Mouse (Mus musculus) thymus, adult 18-20 months (tissue): ENCODE measurements around the gene Bbs7.

ENCODE experiments used
- DNase-seq, 2 experiments: peaks; one replicate each; pipeline ENCODE4 v3.0.0; 2022; ENCODE audit warnings: mixed read lengths in 2 of 2

Bbs7 gene

GRCm38 (mm10) chr3:36544961-36545360, 68.3 kb downstream of the Bbs7 start:
- no peak for DNase-seq

GRCm38 (mm10) chr3:36541399-36541798, 71.9 kb downstream of the Bbs7 start:
- no peak for DNase-seq

GRCm38 (mm10) chr3:36540756-36541155, 72.5 kb downstream of the Bbs7 start:
- no peak for DNase-seq

GRCm38 (mm10) chr3:36537701-36538470, 75.4 kb downstream of the Bbs7 start:
- DNase-seq: no peak

- no peak for DNase-seq
These were observed 77.2 kb downstream of the Bbs7 start for GRCm38 (mm10) chr3:36536041-36536440.

- DNase-seq: no peak
These were observed 80.0 kb downstream of the Bbs7 start for GRCm38 (mm10) chr3:36533201-36533672.

GRCm38 (mm10) chr3:36532738-36533137, 80.5 kb downstream of the Bbs7 start:
- no peak for DNase-seq

GRCm38 (mm10) chr3:36531979-36532542, 81.2 kb downstream of the Bbs7 start:
- no peak for DNase-seq

GRCm38 (mm10) chr3:36531242-36531641, 82.0 kb downstream of the Bbs7 start:
- no peak for DNase-seq

- no peak for DNase-seq
These were observed 82.5 kb downstream of the Bbs7 start for GRCm38 (mm10) chr3:36530781-36531180.

GRCm38 (mm10) chr3:36530345-36530744, 82.9 kb downstream of the Bbs7 start:
- no peak for DNase-seq

GRCm38 (mm10) chr3:36524466-36524865, 88.8 kb downstream of the Bbs7 start:
- DNase-seq: no peak
